Mouse (Mus musculus) hematopoietic stem cell, adult 5-6 weeks (primary cell): ENCODE measurements around the gene Sim1. TPM values are rescaled to one million over a fixed set of nuclear protein-coding genes. Genes with fewer than 3 reads are reported as not detected.

Experiments
- ATAC-seq, 2 experiments: fragments of 125-278 bp in 1 of 2; replicated peaks in 1 of 2; 2 replicates each; pipeline ENCODE4 v1.8.0; 2016 to 2017; ENCODE audit warnings: inconsistent platforms in 2 of 2, mild to moderate bottlenecking in 2 of 2, moderate number of reproducible peaks in 2 of 2, low read depth in 1 of 2, moderate TSS enrichment in 1 of 2; ENCODE audit not compliant: low FRiP score in 2 of 2, poor library complexity in 2 of 2, severe bottlenecking in 2 of 2, insufficient read depth in 1 of 2, low TSS enrichment in 1 of 2
- total RNA-seq: library from RNA; stranded (forward); fragments of 172-1452, 232-1000 nt; gene quantifications from 2 replicates; pipeline ENCODE4 v1.2.3, GENCODE M21; 2017

The Sim1 gene
- total RNA-seq = not detected in 2 replicates

GRCm38 (mm10) chr10:50894170-50894991 is at the start of gene Sim1:
Gene Sim1, plus strand, starts transcription at chr10:50894754.
- ATAC-seq = peak; percentile 65 to 69

GRCm38 (mm10) chr10:50868202-50868601 is 26.4 kb upstream of the Sim1 start:
- no peak for ATAC-seq

- ATAC-seq = peak; percentile 48 to 59; a peak in 1 of 4 replicates
Observed at GRCm38 (mm10) chr10:50876952-50877351, 17.6 kb upstream of the Sim1 start.

- no peak; a peak in 1 of 4 replicates for ATAC-seq
Observed at GRCm38 (mm10) chr10:50881476-50882069, 13.0 kb upstream of the Sim1 start.

- ATAC-seq = no peak
Observed at GRCm38 (mm10) chr10:50882366-50882765, 12.2 kb upstream of the Sim1 start.

- ATAC-seq = no peak
Observed at GRCm38 (mm10) chr10:50886305-50886704, 8.2 kb upstream of the Sim1 start.

- ATAC-seq = no peak
Observed at GRCm38 (mm10) chr10:50890621-50891020, 3.9 kb upstream of the Sim1 start.

GRCm38 (mm10) chr10:50891876-50892711 is 2.5 kb upstream of the Sim1 start:
- no peak for ATAC-seq

GRCm38 (mm10) chr10:50892751-50893320 is 1.7 kb upstream of the Sim1 start:
- ATAC-seq = no peak

GRCm38 (mm10) chr10:50893546-50893945 is 1.0 kb upstream of the Sim1 start:
- no peak for ATAC-seq

GRCm38 (mm10) chr10:50895091-50895790 is 687 bp downstream of the Sim1 start:
- ATAC-seq = no peak

- no peak for ATAC-seq
Observed at GRCm38 (mm10) chr10:50895881-50896766, 1.6 kb downstream of the Sim1 start.

GRCm38 (mm10) chr10:50896767-50897390 is 2.3 kb downstream of the Sim1 start:
- no peak for ATAC-seq

- ATAC-seq = 0 out of 4 replicates have a peak, but pooled peaks have one; percentile 20 to 23
Observed at GRCm38 (mm10) chr10:50897530-50898471, 3.2 kb downstream of the Sim1 start.

GRCm38 (mm10) chr10:50898621-50899020 is 4.1 kb downstream of the Sim1 start:
- no peak for ATAC-seq
